Mouse (Mus musculus): ENCODE data around the gene Rdx. TPM values are rescaled to one million over a fixed set of nuclear protein-coding genes. Genes with fewer than 3 reads are reported as not detected.

Rdx gene
- polyA plus RNA-seq (2012; fragmentation: generic; extraction: Trizol) = 10 to 100 TPM in 1 of 2 experiments, 1 to 10 TPM in 1; 4.4 to 21.5 TPM

GRCm38 (mm10) chr9:52047129-52047820 is at the start of gene Rdx:
Gene Rdx (plus strand): TSS chr9:52047173.

Other genes with a start within 250 kb of the Rdx start
- 10 to 100 TPM; 18.4 to 32.0 TPM for gene Fdx1, start 83.6 kb upstream of the Rdx start, polyA plus RNA-seq (2012; fragmentation: generic; extraction: Trizol)
- gene Zc3h12c, start 121.4 kb downstream of the Rdx start, polyA plus RNA-seq (2012; fragmentation: generic; extraction: Trizol) = under 1 TPM; 0.02 to 0.51 TPM

Measured in C3H10T1/2 (cell line).